Mouse (Mus musculus) G1E (cell line): ENCODE results near the gene Cd47. TPM values are rescaled to one million over a fixed set of nuclear protein-coding genes. Genes with fewer than 3 reads are reported as not detected.

ENCODE experiments used
- ATAC-seq: 2 replicates; pipeline ENCODE4 v1.8.0; 2016; ENCODE audit warnings: mild to moderate bottlenecking; ENCODE audit not compliant: insufficient number of reproducible peaks, poor library complexity, low FRiP score, severe bottlenecking; ENCODE audit errors: extremely low read depth
- DNase-seq: peaks from one replicate; pipeline ENCODE4 v3.0.0; 2012; ENCODE audit warnings: low spot score
- H3K27me3 ChIP-seq: 2 replicates; pipeline ENCODE4 v1.6.1; 2012; ENCODE audit warnings: mild to moderate bottlenecking, low read length, inconsistent platforms; ENCODE audit not compliant: insufficient read depth
- H3K36me3 ChIP-seq: replicated peaks from 2 replicates; pipeline ENCODE3; 2012; ENCODE audit warnings: mild to moderate bottlenecking, inconsistent platforms
- H3K4me1 ChIP-seq: 2 replicates; pipeline ENCODE4 v1.6.1; 2012; ENCODE audit warnings: low read depth, low read length, inconsistent platforms, mixed read lengths; ENCODE audit not compliant: insufficient read depth
- H3K4me3 ChIP-seq: 2 replicates; pipeline ENCODE4 v1.5.1; 2012; ENCODE audit warnings: low read depth, mild to moderate bottlenecking, inconsistent platforms, low read length, moderate library complexity, mixed read lengths
- H3K9me3 ChIP-seq: replicated peaks from 2 replicates; pipeline ENCODE4 v1.6.1; 2012; ENCODE audit warnings: inconsistent platforms
- CTCF ChIP-seq: IDR thresholded peaks from 2 replicates; pipeline ENCODE4 v1.5.1; 2012; ENCODE audit warnings: low read depth, low read length, inconsistent platforms, mixed read lengths
- GATA1 ChIP-seq: IDR thresholded peaks from 2 replicates; pipeline ENCODE4 v1.6.1; 2012; ENCODE audit warnings: borderline replicate concordance, low read length, inconsistent platforms, mixed read lengths
- GATA2 ChIP-seq: IDR thresholded peaks from 2 replicates; pipeline ENCODE4 v1.6.1; 2012; ENCODE audit warnings: low read depth, low read length, inconsistent platforms, borderline replicate concordance
- POLR2AphosphoS5 ChIP-seq: IDR thresholded peaks from 2 replicates; pipeline ENCODE4 v1.6.1; 2012; ENCODE audit warnings: low read depth, low read length, inconsistent platforms; ENCODE audit not compliant: insufficient replicate concordance
- TAL1 ChIP-seq: conservative IDR thresholded peaks from 2 replicates; pipeline ENCODE4 v1.6.1; 2012; ENCODE audit warnings: low read depth, low read length, inconsistent platforms, mixed read lengths
- polyA plus RNA-seq: library from polyadenylated mRNA; stranded (reverse); fragments of >175 nt; gene quantifications from 2 replicates; pipeline ENCODE4 v1.2.3, GENCODE M21; 2012
- total RNA-seq, 2 experiments: library from RNA; stranded (forward) in 1 of 2; stranded (reverse) in 1 of 2; fragments of 200-1000 nt in 1 of 2; fragments of >200 nt in 1 of 2; fragmentation: Nextera tagmentation in 1 of 2; gene quantifications; 2 replicates each; pipeline ENCODE4 v1.2.3; 2014 to 2017

Cd47 gene
- total and polyA plus RNA-seq, 3 experiments, result 88.8 to 451 (median 155) TPM

- Histone ChIP-seq H3K4me3 (no peak overlapping the region), H3K36me3 (peaks cover 94% of the 10 kb centered on the region), H3K4me1 (peaks cover 48% of the 10 kb centered on the region), H3K27me3 (no peaks in the 10 kb centered on the region), H3K9me3 (peaks cover 3% of the 10 kb centered on the region; the same call in 1 of the 2 replicates)
- DNase-seq, result no peak
- TF ChIP-seq GATA2 (no peak), CTCF (no peak), TAL1 (no peak), POLR2AphosphoS5 (no peak)
- no peak for ATAC-seq
Observed at GRCm38 (mm10) chr16:49889031-49889655, 88.8 kb downstream of the Cd47 start.

- H3K9me3 ChIP-seq, result peaks cover 3% of the 10 kb centered on the region; the same call in 1 of the 2 replicates
- peaks cover 94% of the 10 kb centered on the region for H3K36me3 ChIP-seq
- H3K4me3 ChIP-seq, result no peak overlapping the region
- DNase-seq, result no peak
- peaks cover 54% of the 10 kb centered on the region for H3K4me1 ChIP-seq
- ATAC-seq, result no peak
- TF ChIP-seq GATA2 (no peak), CTCF (no peak), GATA1 (no peak), TAL1 (no peak), POLR2AphosphoS5 (no peak)
- H3K27me3 ChIP-seq, result no peaks in the 10 kb centered on the region
Observed at GRCm38 (mm10) chr16:49892252-49892651, 91.9 kb downstream of the Cd47 start.

- Histone ChIP-seq H3K9me3 (peaks cover 3% of the 10 kb centered on the region; the same call in 1 of the 2 replicates), H3K36me3 (peaks cover 96% of the 10 kb centered on the region), H3K4me1 (peaks cover 53% of the 10 kb centered on the region), H3K4me3 (no peak overlapping the region), H3K27me3 (no peaks in the 10 kb centered on the region)
- ATAC-seq (no peak; the same call in 1 of the 2 replicates), DNase-seq (no peak)
- TF ChIP-seq CTCF (peak; percentile 69), TAL1 (no peak)
Observed at GRCm38 (mm10) chr16:49892945-49893344, 92.6 kb downstream of the Cd47 start.

GRCm38 (mm10) chr16:49894624-49895023 lies 94.3 kb downstream of the Cd47 start:
- no peak for ATAC-seq
- Histone ChIP-seq H3K9me3 (peaks cover 3% of the 10 kb centered on the region; the same call in 1 of the 2 replicates), H3K4me1 (peaks cover 51% of the 10 kb centered on the region), H3K27me3 (no peaks in the 10 kb centered on the region), H3K4me3 (no peak overlapping the region), H3K36me3 (peaks cover 95% of the 10 kb centered on the region)
- no peak for TF ChIP-seq TAL1
- no peak for TF ChIP-seq CTCF
- TF ChIP-seq POLR2AphosphoS5, result no peak
- no peak for TF ChIP-seq GATA1
- no peak for TF ChIP-seq GATA2
- no peak for DNase-seq

GRCm38 (mm10) chr16:49896132-49896531 lies 95.8 kb downstream of the Cd47 start:
- DNase-seq, result no peak
- no peaks in the 10 kb centered on the region for H3K27me3 ChIP-seq
- peaks cover 3% of the 10 kb centered on the region; the same call in 1 of the 2 replicates for H3K9me3 ChIP-seq
- ATAC-seq, result no peak
- no peak for TF ChIP-seq CTCF
- no peak for TF ChIP-seq POLR2AphosphoS5
- no peak for TF ChIP-seq GATA2
- no peak for TF ChIP-seq TAL1
- TF ChIP-seq GATA1, result no peak
- H3K4me1 ChIP-seq, result peaks cover 57% of the 10 kb centered on the region
- H3K4me3 ChIP-seq, result no peak overlapping the region
- peaks cover 94% of the 10 kb centered on the region for H3K36me3 ChIP-seq

GRCm38 (mm10) chr16:49901395-49901794 lies 101.1 kb downstream of the Cd47 start:
- H3K9me3 ChIP-seq, result no peaks in the 10 kb centered on the region
- no peak overlapping the region for H3K4me3 ChIP-seq
- DNase-seq, result no peak
- no peak for ATAC-seq
- peaks cover 72% of the 10 kb centered on the region for H3K4me1 ChIP-seq
- no peak for TF ChIP-seq TAL1
- no peak for TF ChIP-seq GATA1
- TF ChIP-seq POLR2AphosphoS5, result no peak
- TF ChIP-seq CTCF, result no peak
- TF ChIP-seq GATA2, result no peak
- no peaks in the 10 kb centered on the region for H3K27me3 ChIP-seq
- H3K36me3 ChIP-seq, result peaks cover 92% of the 10 kb centered on the region

- TF ChIP-seq GATA2, result no peak
- TF ChIP-seq CTCF, result no peak
- no peak for TF ChIP-seq GATA1
- no peak for TF ChIP-seq POLR2AphosphoS5
- no peak for TF ChIP-seq TAL1
- Histone ChIP-seq H3K4me1 (peaks cover 73% of the 10 kb centered on the region), H3K9me3 (no peaks in the 10 kb centered on the region), H3K27me3 (no peaks in the 10 kb centered on the region), H3K36me3 (peaks cover 91% of the 10 kb centered on the region), H3K4me3 (no peak overlapping the region; the same call in 1 of the 2 replicates)
- DNase-seq (no peak), ATAC-seq (no peak)
Observed at GRCm38 (mm10) chr16:49902083-49902482, 101.8 kb downstream of the Cd47 start.
